14 mouse cellular contexts compared by ENCODE assay signal in the genomic region with DNA sequence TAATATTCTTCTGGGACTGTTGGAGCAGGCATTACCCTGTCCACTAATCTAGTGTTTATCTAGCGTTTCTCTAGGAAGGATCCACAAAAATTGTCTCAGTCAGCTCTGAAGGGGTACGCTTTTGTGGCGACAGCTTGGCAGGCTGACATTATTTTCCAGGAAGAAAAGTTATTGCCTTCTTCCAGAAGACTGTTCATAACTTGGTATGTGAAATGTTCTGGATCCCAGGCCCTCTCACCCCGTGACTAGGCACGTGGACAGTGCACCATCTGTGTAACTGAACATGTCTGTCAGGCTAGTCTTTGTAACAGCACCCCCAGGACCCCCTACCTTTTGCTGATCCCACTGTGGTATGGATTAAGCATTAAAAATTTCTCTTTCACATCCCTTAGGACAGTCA. TPM values are rescaled to one million over a fixed set of nuclear protein-coding genes. Genes with fewer than 3 reads are reported as not detected.
DNase-seq lines count a peak whose midpoint lies in the region; ATAC-seq and TF ChIP-seq lines count a peak whose summit lies in the region.
"Had no signal": no experiment of that assay in that cellular context is flagged by ENCODE, and none has a peak within 500 bp of the region (broad histone marks: within the 10 kb centered on the region; RNA-seq: fewer than 3 reads in every experiment).

No protein-coding gene starts in this region.

- TF ChIP-seq EP300 in heart, postnatal 0 days (IDR thresholded peaks at IDR 0.05; ENCODE audit: low read depth) = no peak

- no peak for TF ChIP-seq CTCF in kidney, postnatal 0 days (IDR thresholded peaks at IDR 0.05; ENCODE audit: low read depth)
- TF ChIP-seq CTCF in heart, postnatal 0 days (IDR thresholded peaks at IDR 0.05; ENCODE audit: low read depth) = no peak

- H3K27ac ChIP-seq in heart, embryonic 10.5 days = peak overlapping the region; percentile 97
- peak overlapping the region; percentile 96; the same call in 1 of the 2 replicates for H3K27ac ChIP-seq in kidney, postnatal 0 days
- H3K27ac ChIP-seq in heart, postnatal 0 days (ENCODE audit: low read depth) = peak overlapping the region; percentile 97
- H3K27ac ChIP-seq: forebrain, embryonic 10.5 days; hindbrain, postnatal 0 days; midbrain, embryonic 13.5 days had no signal

- no peak for ATAC-seq in kidney, postnatal 0 days (replicated peaks; ENCODE audit: low FRiP score, low read depth)
- ATAC-seq in heart, postnatal 0 days (ENCODE audit: insufficient read depth, low read depth) = no peak
- ATAC-seq: hindbrain, postnatal 0 days; midbrain, embryonic 13.5 days; Patski had no signal

- H3K36me3 ChIP-seq in heart, embryonic 10.5 days = no peaks in the 10 kb centered on the region
- no peaks in the 10 kb centered on the region for H3K36me3 ChIP-seq in kidney, postnatal 0 days (ENCODE audit: insufficient read depth, low read length)
- H3K36me3 ChIP-seq in heart, postnatal 0 days (replicated peaks; ENCODE audit: control insufficient read depth, insufficient read depth, low read length) = no peaks in the 10 kb centered on the region
- H3K36me3 ChIP-seq: forebrain, embryonic 10.5 days; midbrain, embryonic 13.5 days had no signal

- DNase-seq in heart, embryonic 10.5 days (ENCODE audit: low spot score) = no peak
- no peak for DNase-seq in heart, adult 18-20 months
- no peak for DNase-seq in kidney, postnatal 0 days (ENCODE audit: low spot score)
- no peak for DNase-seq in kidney, adult 8-10 months
- DNase-seq in heart, postnatal 0 days (ENCODE audit: low spot score) = no peak
- DNase-seq in lung, postnatal 14 days = peak; percentile 28
- no peak for DNase-seq in urinary bladder, adult 18-20 months (ENCODE audit: low spot score in 2 of 2)
- DNase-seq: cerebellum, postnatal 36 days; gastrocnemius, postnatal 36 days; layer of hippocampus, adult 9-11 months had no signal

- no peak overlapping the region for H3K4me2 ChIP-seq in kidney, postnatal 0 days (ENCODE audit: low read length)
- peak overlapping the region; percentile 68 for H3K4me2 ChIP-seq in heart, postnatal 0 days (ENCODE audit: low read depth, low read length)

- no peaks in the 10 kb centered on the region for H3K27me3 ChIP-seq in heart, embryonic 10.5 days (ENCODE audit: insufficient read depth, poor library complexity, severe bottlenecking)
- no peaks in the 10 kb centered on the region for H3K27me3 ChIP-seq in kidney, postnatal 0 days (ENCODE audit: insufficient read depth, low read length)
- H3K27me3 ChIP-seq in heart, postnatal 0 days (ENCODE audit: control insufficient read depth, insufficient read depth, low read length) = no peaks in the 10 kb centered on the region
- H3K27me3 ChIP-seq: midbrain, embryonic 13.5 days had no signal

- 66% methylated on average over 5 of the region's 5 CpGs for WGBS in heart, embryonic 10.5 days
- 75% methylated on average over 5 of the region's 5 CpGs for WGBS in kidney, postnatal 0 days
- WGBS in heart, postnatal 0 days = 54% methylated on average over 5 of the region's 5 CpGs

- no peak overlapping the region for H3K9ac ChIP-seq in kidney, postnatal 0 days (ENCODE audit: low read depth, low read length)
- peak overlapping the region; percentile 31; the same call in 1 of the 2 replicates for H3K9ac ChIP-seq in heart, postnatal 0 days (replicated peaks; ENCODE audit: low read depth, low read length)
- H3K9ac ChIP-seq: midbrain, embryonic 13.5 days had no signal

- no peaks in the 10 kb centered on the region for H3K9me3 ChIP-seq in heart, embryonic 10.5 days
- no peaks in the 10 kb centered on the region for H3K9me3 ChIP-seq in kidney, postnatal 0 days (replicated peaks; ENCODE audit: low read length)
- H3K9me3 ChIP-seq in heart, postnatal 0 days (replicated peaks; ENCODE audit: control insufficient read depth, low read length) = no peaks in the 10 kb centered on the region
- H3K9me3 ChIP-seq: forebrain, embryonic 10.5 days; midbrain, embryonic 13.5 days had no signal

- H3K4me1 ChIP-seq in heart, embryonic 10.5 days = peaks cover 33% of the 10 kb centered on the region
- H3K4me1 ChIP-seq in kidney, postnatal 0 days (replicated peaks; ENCODE audit: insufficient read depth, low read length) = peaks cover 7% of the 10 kb centered on the region; the same call in 1 of the 2 replicates
- H3K4me1 ChIP-seq in heart, postnatal 0 days (ENCODE audit: control insufficient read depth, insufficient read depth) = peaks cover 23% of the 10 kb centered on the region; the same call in 1 of the 2 replicates

- H3K4me3 ChIP-seq in heart, embryonic 10.5 days = no peak overlapping the region
- no peak overlapping the region for H3K4me3 ChIP-seq in kidney, postnatal 0 days (replicated peaks; ENCODE audit: low read depth, low read length)
- no peak overlapping the region for H3K4me3 ChIP-seq in heart, postnatal 0 days (ENCODE audit: low read depth, low read length)
- H3K4me3 ChIP-seq: midbrain, embryonic 13.5 days had no signal

RNA-seq across cellular contexts. Expression of gene Ednra, which starts 1.1 kb away (rescaled TPM):
- polyA plus RNA-seq in heart, embryonic 10.5 days (2016; fragmentation: Nextera tagmentation; extraction: Ambion mirVana) = 40.6 and 46.6 TPM in 2 replicates
- total RNA-seq in heart, adult 18-20 months (2021) = 10 to 100 TPM; 42.7 to 51.6 TPM
- polyA plus RNA-seq in kidney, postnatal 0 days (2015; fragmentation: Nextera tagmentation; extraction: Ambion mirVana) = 24.1 and 24.5 TPM in 2 replicates
- 37.0 and 43.7 TPM in 2 replicates for total RNA-seq in heart, postnatal 0 days (2014; rRNA removed; ENCODE audit: low replicate concordance)
- 25.5 and 35.2 TPM in 2 replicates for polyA plus RNA-seq in heart, postnatal 0 days (2015; fragmentation: Nextera tagmentation; extraction: Ambion mirVana)
